Mouse (Mus musculus): ENCODE data around the gene Aqp8.

GRCm38 (mm10) chr7:123499481-123500238, 37.6 kb downstream of the Aqp8 start:
- TF ChIP-seq CTCF (IDR thresholded peaks at IDR 0.05; ENCODE audit: low read depth, low read length): no peak
- TF ChIP-seq POLR2A (IDR thresholded peaks at IDR 0.05; ENCODE audit: extremely low read depth, insufficient read depth, low read length): no peak
